ENCODE assay signal across 20 mouse cellular contexts in genomic region chr11:64643171-64643570, GRCm38 (mm10).
"Had no signal": no experiment of that assay in that cellular context is flagged by ENCODE, and none has a peak within 500 bp of the region (broad histone marks: within the 10 kb centered on the region; RNA-seq: fewer than 3 reads in every experiment).

No protein-coding gene starts in this region.

- H3K4me1 ChIP-seq: liver, embryonic 12.5 days; liver, embryonic 15.5 days; lung, embryonic 15.5 days; megakaryocyte, embryonic 14.5 days had no signal

- H3K27ac ChIP-seq: kidney, postnatal 0 days; layer of hippocampus, adult 2 months; left cerebral cortex, adult 2 months; limb, embryonic 13.5 days; liver, embryonic 12.5 days; liver, embryonic 15.5 days; lung, embryonic 15.5 days; stomach, postnatal 0 days had no signal

- H3K4me3 ChIP-seq: layer of hippocampus, adult 2 months; left cerebral cortex, adult 2 months; limb, embryonic 13.5 days; liver, embryonic 12.5 days; liver, embryonic 15.5 days; lung, embryonic 15.5 days; megakaryocyte, embryonic 14.5 days had no signal

- H3K9me3 ChIP-seq: limb, embryonic 13.5 days; liver, embryonic 12.5 days; liver, embryonic 15.5 days; lung, embryonic 15.5 days; megakaryocyte, embryonic 14.5 days had no signal

- H3K9ac ChIP-seq: limb, embryonic 13.5 days; liver, embryonic 12.5 days; liver, embryonic 15.5 days; lung, embryonic 15.5 days had no signal

- DNase-seq: kidney, postnatal 25 days; layer of hippocampus, postnatal 36 days; liver; lung, adult 18-20 months; lung, postnatal 10 days; lung, postnatal 36 days; midbrain, embryonic 14.5 days; thymus, adult 2 months; thymus, postnatal 14 days; thymus, postnatal 4 days had no signal

- H3K36me3 ChIP-seq: limb, embryonic 13.5 days; liver, embryonic 12.5 days; liver, embryonic 15.5 days; lung, embryonic 15.5 days had no signal

- H3K4me2 ChIP-seq: limb, embryonic 13.5 days; liver, embryonic 12.5 days; liver, embryonic 15.5 days; lung, embryonic 15.5 days; midbrain, embryonic 11.5 days had no signal

- ATAC-seq: liver, embryonic 12.5 days had no signal

- H3K27me3 ChIP-seq: limb, embryonic 13.5 days; liver, embryonic 12.5 days; liver, embryonic 15.5 days; lung, embryonic 15.5 days had no signal
